In genomic region chr3:32128391-32128790, GRCm38 (mm10) we compare ENCODE assay signal across 28 mouse cellular contexts.
DNase-seq lines count a peak whose midpoint lies in the region; ATAC-seq lines count a peak whose summit lies in the region.
"Had no signal": no experiment of that assay in that cellular context is flagged by ENCODE, and none has a peak within 500 bp of the region (broad histone marks: within the 10 kb centered on the region; RNA-seq: fewer than 3 reads in every experiment).

No protein-coding gene starts in this region.

- 0% methylated on average over 5 of the region's 5 CpGs for WGBS in hindbrain, embryonic 11.5 days
- 1% methylated on average over 5 of the region's 5 CpGs for WGBS in hindbrain, embryonic 13.5 days
- WGBS in midbrain, embryonic 16.5 days: 2% methylated on average over 5 of the region's 5 CpGs
- WGBS in midbrain, embryonic 11.5 days: 1% methylated on average over 5 of the region's 5 CpGs

- DNase-seq in cerebellum, postnatal 10 days: peak; percentile 13 to 15
- DNase-seq in cerebellum, postnatal 25 days: no peak
- peak; percentile 11 for DNase-seq in hindbrain, embryonic 11.5 days (ENCODE audit: low spot score)
- no peak for DNase-seq in midbrain, embryonic 11.5 days (ENCODE audit: low spot score, missing footprints)
- peak; percentile 66 for DNase-seq in retina, postnatal 1 day
- DNase-seq: adrenal gland, adult 8-10 months; cerebellum, adult 8-10 months; gastrocnemius, postnatal 25 days; heart, adult 18-20 months; heart, postnatal 4 days; kidney, adult 9 months; kidney, postnatal 10 days; liver; lung, adult 2 months; lung, postnatal 10 days; right cerebral cortex, postnatal 25 days had no signal

- no peaks in the 10 kb centered on the region for H3K4me1 ChIP-seq in hindbrain, embryonic 11.5 days (replicated peaks; ENCODE audit: control insufficient read depth, insufficient read depth, low read length)
- peaks cover 7% of the 10 kb centered on the region for H3K4me1 ChIP-seq in hindbrain, embryonic 13.5 days (replicated peaks)
- H3K4me1 ChIP-seq in midbrain, embryonic 16.5 days (ENCODE audit: control insufficient read depth, insufficient read depth, low read length): peaks cover 7% of the 10 kb centered on the region
- peaks cover 3% of the 10 kb centered on the region; the same call in 1 of the 2 replicates for H3K4me1 ChIP-seq in midbrain, embryonic 11.5 days (ENCODE audit: control insufficient read depth, insufficient read depth, low read length)
- H3K4me1 ChIP-seq: embryonic facial prominence, embryonic 12.5 days; forebrain, embryonic 15.5 days; heart, embryonic 12.5 days; stomach, embryonic 15.5 days had no signal

- H3K4me3 ChIP-seq in hindbrain, embryonic 11.5 days (ENCODE audit: low read depth, low read length): no peak overlapping the region
- H3K4me3 ChIP-seq in hindbrain, embryonic 13.5 days: no peak overlapping the region
- H3K4me3 ChIP-seq in midbrain, embryonic 16.5 days (ENCODE audit: low read depth, low read length): no peak overlapping the region
- H3K4me3 ChIP-seq in midbrain, embryonic 11.5 days (ENCODE audit: low read depth, low read length): no peak overlapping the region
- H3K4me3 ChIP-seq: embryonic facial prominence, embryonic 12.5 days; forebrain, embryonic 10.5 days; forebrain, embryonic 15.5 days; heart, embryonic 12.5 days; myocyte; stomach, embryonic 15.5 days had no signal

- H3K27me3 ChIP-seq in hindbrain, embryonic 11.5 days (ENCODE audit: control insufficient read depth, insufficient read depth, low read length): no peaks in the 10 kb centered on the region
- H3K27me3 ChIP-seq in hindbrain, embryonic 13.5 days: no peaks in the 10 kb centered on the region
- no peaks in the 10 kb centered on the region for H3K27me3 ChIP-seq in midbrain, embryonic 16.5 days (ENCODE audit: control insufficient read depth, insufficient read depth, low read depth, low read length)
- H3K27me3 ChIP-seq in midbrain, embryonic 11.5 days (ENCODE audit: control insufficient read depth, insufficient read depth, low read length): no peaks in the 10 kb centered on the region
- H3K27me3 ChIP-seq: embryonic facial prominence, embryonic 12.5 days; forebrain, embryonic 15.5 days; heart, embryonic 12.5 days; stomach, embryonic 15.5 days had no signal

- no peak overlapping the region for H3K9ac ChIP-seq in hindbrain, embryonic 11.5 days (ENCODE audit: low read depth, low read length)
- no peak overlapping the region for H3K9ac ChIP-seq in hindbrain, embryonic 13.5 days
- no peak overlapping the region for H3K9ac ChIP-seq in midbrain, embryonic 16.5 days (ENCODE audit: low read depth, low read length)
- no peak overlapping the region for H3K9ac ChIP-seq in midbrain, embryonic 11.5 days (ENCODE audit: low read length)
- H3K9ac ChIP-seq: embryonic facial prominence, embryonic 12.5 days; forebrain, embryonic 15.5 days; heart, embryonic 12.5 days; liver, embryonic 14.5 days; stomach, embryonic 15.5 days had no signal

- H3K36me3 ChIP-seq in hindbrain, embryonic 11.5 days (ENCODE audit: control insufficient read depth, insufficient read depth, low read length): no peaks in the 10 kb centered on the region
- H3K36me3 ChIP-seq in hindbrain, embryonic 13.5 days: no peaks in the 10 kb centered on the region
- H3K36me3 ChIP-seq in midbrain, embryonic 16.5 days (ENCODE audit: control insufficient read depth, insufficient read depth, low read length): no peaks in the 10 kb centered on the region
- H3K36me3 ChIP-seq in midbrain, embryonic 11.5 days (ENCODE audit: control insufficient read depth, insufficient read depth, low read length): no peaks in the 10 kb centered on the region
- H3K36me3 ChIP-seq: embryonic facial prominence, embryonic 12.5 days; forebrain, embryonic 10.5 days; forebrain, embryonic 15.5 days; heart, embryonic 12.5 days; stomach, embryonic 15.5 days had no signal

- H3K4me2 ChIP-seq in hindbrain, embryonic 11.5 days (replicated peaks; ENCODE audit: low read depth, low read length): peak overlapping the region; percentile 7; the same call in 1 of the 2 replicates
- no peak overlapping the region for H3K4me2 ChIP-seq in hindbrain, embryonic 13.5 days
- H3K4me2 ChIP-seq in midbrain, embryonic 16.5 days (ENCODE audit: low read length): 0 out of 2 replicates have a peak overlapping the region, but pooled peaks have one; percentile 6
- H3K4me2 ChIP-seq in midbrain, embryonic 11.5 days: no peak overlapping the region
- H3K4me2 ChIP-seq: embryonic facial prominence, embryonic 12.5 days; forebrain, embryonic 15.5 days; heart, embryonic 12.5 days; stomach, embryonic 15.5 days had no signal

- no peaks in the 10 kb centered on the region for H3K9me3 ChIP-seq in hindbrain, embryonic 11.5 days (ENCODE audit: control insufficient read depth, low read length)
- H3K9me3 ChIP-seq in hindbrain, embryonic 13.5 days: peaks cover 3% of the 10 kb centered on the region; the same call in 1 of the 2 replicates
- H3K9me3 ChIP-seq in midbrain, embryonic 16.5 days (replicated peaks; ENCODE audit: control insufficient read depth, low read length, poor library complexity, severe bottlenecking): no peaks in the 10 kb centered on the region
- H3K9me3 ChIP-seq in midbrain, embryonic 11.5 days (ENCODE audit: control insufficient read depth, low read length): no peaks in the 10 kb centered on the region
- H3K9me3 ChIP-seq: embryonic facial prominence, embryonic 12.5 days; forebrain, embryonic 10.5 days; forebrain, embryonic 15.5 days; heart, embryonic 12.5 days; stomach, embryonic 15.5 days had no signal

- H3K27ac ChIP-seq in hindbrain, embryonic 11.5 days (ENCODE audit: low read depth, low read length): no peak overlapping the region
- H3K27ac ChIP-seq in hindbrain, embryonic 13.5 days: no peak overlapping the region
- H3K27ac ChIP-seq in midbrain, embryonic 16.5 days (ENCODE audit: low read length): no peak overlapping the region
- no peak overlapping the region for H3K27ac ChIP-seq in midbrain, embryonic 11.5 days (ENCODE audit: low read depth, low read length)
- H3K27ac ChIP-seq: embryonic facial prominence, embryonic 12.5 days; forebrain, embryonic 10.5 days; forebrain, embryonic 15.5 days; liver, embryonic 14.5 days; macrophage; stomach, embryonic 15.5 days had no signal

- no peak for ATAC-seq in hindbrain, embryonic 11.5 days (ENCODE audit: low FRiP score)
- no peak for ATAC-seq in hindbrain, embryonic 13.5 days (ENCODE audit: low FRiP score)
- no peak for ATAC-seq in midbrain, embryonic 16.5 days
- no peak for ATAC-seq in midbrain, embryonic 11.5 days (ENCODE audit: low FRiP score)
- ATAC-seq in monocyte, adult 5-6 weeks (replicated peaks; ENCODE audit: insufficient number of reproducible peaks, low FRiP score, low TSS enrichment, poor library complexity, severe bottlenecking): no peak
- ATAC-seq: forebrain, embryonic 15.5 days; intestine, postnatal 0 days had no signal

Comparison
In these comparisons a context has a peak if more than half of its experiments do, and no peak if none do; other contexts are left out.
1. DNase-seq: peak in cerebellum, postnatal 10 days (2 of 2), hindbrain, embryonic 11.5 days (single experiment) and retina, postnatal 1 day (single experiment); none in cerebellum, postnatal 25 days (0 of 2) and midbrain, embryonic 11.5 days (single experiment).
2. H3K4me2 ChIP-seq: peak in hindbrain, embryonic 11.5 days (single experiment) and midbrain, embryonic 16.5 days (single experiment); none in hindbrain, embryonic 13.5 days (single experiment) and midbrain, embryonic 11.5 days (single experiment).